Mouse (Mus musculus) adrenal gland, postnatal 36 days (tissue): ENCODE measurements around the gene Ptcra. TPM values are rescaled to one million over a fixed set of nuclear protein-coding genes. Genes with fewer than 3 reads are reported as not detected.
A peak's percentile ranks its signal among the peaks of the same experiment; 100 is the strongest.

Experiments
- DNase-seq, 2 experiments: peaks; one replicate each; pipeline ENCODE4 v3.0.0; 2021; ENCODE audit warnings: mixed read lengths in 1 of 2
- total RNA-seq, 2 experiments: library from RNA; stranded (reverse); gene quantifications; 2 replicates each; pipeline ENCODE4 v1.2.3; 2021

Gene Ptcra
- total RNA-seq, 2 experiments from 2014 or later: not detected

GRCm38 (mm10) chr17:46725731-46726645 lies 37.5 kb downstream of the Ptcra start:
- DNase-seq: no peak

- DNase-seq: no peak
These were observed 38.2 kb downstream of the Ptcra start for GRCm38 (mm10) chr17:46725273-46725672.

- DNase-seq: no peak
These were observed 38.9 kb downstream of the Ptcra start for GRCm38 (mm10) chr17:46724477-46725084.

- DNase-seq: peak; percentile 50 to 52
These were observed 42.4 kb downstream of the Ptcra start for GRCm38 (mm10) chr17:46721077-46721476.

GRCm38 (mm10) chr17:46714756-46715481 lies 48.6 kb downstream of the Ptcra start:
- DNase-seq: no peak

- no peak for DNase-seq
These were observed 49.7 kb downstream of the Ptcra start for GRCm38 (mm10) chr17:46713849-46714248.

GRCm38 (mm10) chr17:46712442-46712841 lies 51.1 kb downstream of the Ptcra start:
- no peak for DNase-seq

GRCm38 (mm10) chr17:46711612-46712271 lies 51.8 kb downstream of the Ptcra start:
- DNase-seq: peak; percentile 80 to 84

- DNase-seq: peak; percentile 95 to 96
These were observed 52.4 kb downstream of the Ptcra start, which contains the start of gene Pex6 for GRCm38 (mm10) chr17:46710959-46711597. Gene Pex6, plus strand, starts transcription at chr17:46711463.

GRCm38 (mm10) chr17:46706375-46707089 lies 57.0 kb downstream of the Ptcra start:
- no peak for DNase-seq

Other genes starting within 250 kb of the Ptcra start
- 10 to 100 TPM; 21.5 to 25.5 TPM for gene Cul9, start 217.3 kb downstream of the Ptcra start, total RNA-seq
- 10 to 100 TPM; 43.1 to 46.5 TPM for gene Srf, start 207.5 kb downstream of the Ptcra start, total RNA-seq
- gene Ptk7, start 134.2 kb downstream of the Ptcra start, total RNA-seq: 10 to 100 TPM in 1 of 2 experiments, 1 to 10 TPM in 1; 6.8 to 11.7 TPM
- gene Klc4, start 117.7 kb downstream of the Ptcra start, total RNA-seq: 10 to 100 TPM; 35.3 to 50.3 TPM
- gene Mrpl2, start 117.5 kb downstream of the Ptcra start, total RNA-seq: 100 to 1,000 TPM in 1 of 2 experiments, 10 to 100 TPM in 1; 92.6 to 114 TPM
- 10 to 100 TPM; 36.3 to 42.2 TPM for gene Cul7, start 113.4 kb downstream of the Ptcra start, total RNA-seq
- gene Rrp36, start 89.4 kb downstream of the Ptcra start, total RNA-seq: 10 to 100 TPM; 23.8 to 30.4 TPM
- gene Mea1, start 84.9 kb downstream of the Ptcra start, total RNA-seq: 100 to 1,000 TPM in 1 of 2 experiments, 10 to 100 TPM in 1; 94.2 to 104 TPM
- gene Klhdc3, start 82.8 kb downstream of the Ptcra start, total RNA-seq: 10 to 100 TPM; 59.2 to 75.3 TPM
- gene Ppp2r5d, start 58.6 kb downstream of the Ptcra start, total RNA-seq: 10 to 100 TPM; 40.9 to 46.1 TPM
- 10 to 100 TPM; 59.3 to 64.9 TPM for gene Pex6, start 52.2 kb downstream of the Ptcra start, total RNA-seq
- gene Gnmt, start 34.5 kb downstream of the Ptcra start, total RNA-seq: 1 to 10 TPM; 1.5 to 2.7 TPM
- 10 to 100 TPM; 49.9 to 55.6 TPM for gene Cnpy3, start 11.5 kb downstream of the Ptcra start, total RNA-seq
- 10 to 100 TPM; 54.1 to 96.1 TPM for gene 2310039H08Rik, start 8.9 kb upstream of the Ptcra start, total RNA-seq
- 10 to 100 TPM; 89.0 to 97.3 TPM for gene Rpl7l1, start 19.0 kb upstream of the Ptcra start, total RNA-seq
- gene Bicral, start 94.8 kb upstream of the Ptcra start, total RNA-seq: 10 to 100 TPM; 23.0 to 24.3 TPM
- gene Tbcc, start 127.0 kb upstream of the Ptcra start, total RNA-seq: 10 to 100 TPM; 20.9 to 21.9 TPM
- not detected for gene Prph2, start 146.7 kb upstream of the Ptcra start, total RNA-seq
- 10 to 100 TPM; 71.2 to 83.7 TPM for gene Ubr2, start 246.8 kb upstream of the Ptcra start, total RNA-seq